12 mouse cellular contexts compared by ENCODE assay signal in genomic region chr5:112281676-112282075, GRCm38 (mm10). TPM values are rescaled to one million over a fixed set of nuclear protein-coding genes. Genes with fewer than 3 reads are reported as not detected.
DNase-seq lines count a peak whose midpoint lies in the region; ATAC-seq and TF ChIP-seq lines count a peak whose summit lies in the region.
"Had no signal": no experiment of that assay in that cellular context is flagged by ENCODE, and none has a peak within 500 bp of the region (broad histone marks: within the 10 kb centered on the region; RNA-seq: fewer than 3 reads in every experiment).

No protein-coding gene starts in this region.

- no peak for DNase-seq in forebrain, embryonic 11.5 days (ENCODE audit: low spot score)
- DNase-seq in kidney, postnatal 14 days = peak; percentile 6
- no peak for DNase-seq in kidney, adult 2 months
- DNase-seq in G1E (ENCODE audit: low spot score) = no peak
- DNase-seq in embryo, embryonic 10.5 days (ENCODE audit: low spot score) = no peak
- no peak for DNase-seq in retina, embryonic 14.5 days (ENCODE audit: low spot score)
- DNase-seq: cerebellum, postnatal 36 days; thymus, postnatal 4 days had no signal

- H3K27me3 ChIP-seq in forebrain, embryonic 11.5 days (ENCODE audit: control insufficient read depth, insufficient read depth, low read length) = no peaks in the 10 kb centered on the region
- H3K27me3 ChIP-seq in forebrain, embryonic 16.5 days (replicated peaks; ENCODE audit: control insufficient read depth, insufficient read depth, low read length) = no peaks in the 10 kb centered on the region
- no peaks in the 10 kb centered on the region for H3K27me3 ChIP-seq in kidney, adult 2 months (replicated peaks; ENCODE audit: control insufficient read depth, insufficient read depth, low read length)
- H3K27me3 ChIP-seq in G1E (ENCODE audit: insufficient read depth, low read length) = no peaks in the 10 kb centered on the region
- H3K27me3 ChIP-seq in liver, embryonic 15.5 days = no peaks in the 10 kb centered on the region
- H3K27me3 ChIP-seq: limb, embryonic 15.5 days had no signal

- 0 out of 2 replicates have a peak overlapping the region, but pooled peaks have one; percentile 7 for H3K27ac ChIP-seq in forebrain, embryonic 11.5 days (ENCODE audit: low read depth, low read length)
- no peak overlapping the region for H3K27ac ChIP-seq in forebrain, embryonic 16.5 days (ENCODE audit: low read length)
- H3K27ac ChIP-seq in kidney, adult 2 months (ENCODE audit: insufficient read depth, low read depth, low read length) = no peak overlapping the region
- peak overlapping the region; percentile 66 for H3K27ac ChIP-seq in liver, embryonic 15.5 days (replicated peaks)
- H3K27ac ChIP-seq: hindbrain, postnatal 0 days had no signal

- no peak for TF ChIP-seq POLR2A in kidney, adult 2 months (IDR thresholded peaks at IDR 0.05; ENCODE audit: low read depth, low read length)

- no peak overlapping the region for H3K4me3 ChIP-seq in forebrain, embryonic 11.5 days (ENCODE audit: low read depth, low read length)
- no peak overlapping the region for H3K4me3 ChIP-seq in forebrain, embryonic 16.5 days (replicated peaks; ENCODE audit: low read length)
- H3K4me3 ChIP-seq in kidney, adult 2 months (ENCODE audit: insufficient read depth, low read depth, low read length) = no peak overlapping the region
- H3K4me3 ChIP-seq in G1E (ENCODE audit: low read depth, low read length) = peak overlapping the region; percentile 10; the same call in 1 of the 2 replicates
- no peak overlapping the region for H3K4me3 ChIP-seq in liver, embryonic 15.5 days (replicated peaks)
- H3K4me3 ChIP-seq: limb, embryonic 15.5 days had no signal

- H3K4me1 ChIP-seq in forebrain, embryonic 11.5 days (replicated peaks; ENCODE audit: control insufficient read depth, insufficient read depth, low read length) = peaks cover 6% of the 10 kb centered on the region
- H3K4me1 ChIP-seq in forebrain, embryonic 16.5 days (replicated peaks; ENCODE audit: control insufficient read depth, insufficient read depth, low read length) = peaks cover 12% of the 10 kb centered on the region
- peaks cover 9% of the 10 kb centered on the region for H3K4me1 ChIP-seq in kidney, adult 2 months (ENCODE audit: control insufficient read depth, insufficient read depth, low read length)
- peaks cover 94% of the 10 kb centered on the region for H3K4me1 ChIP-seq in G1E (ENCODE audit: insufficient read depth, low read depth, low read length)
- H3K4me1 ChIP-seq in liver, embryonic 15.5 days (replicated peaks) = peaks cover 98% of the 10 kb centered on the region

- H3K9me3 ChIP-seq in forebrain, embryonic 11.5 days (ENCODE audit: control insufficient read depth, low read length) = no peaks in the 10 kb centered on the region
- H3K9me3 ChIP-seq in forebrain, embryonic 16.5 days (ENCODE audit: control insufficient read depth, low read length) = no peaks in the 10 kb centered on the region
- no peaks in the 10 kb centered on the region for H3K9me3 ChIP-seq in G1E (replicated peaks)
- no peaks in the 10 kb centered on the region for H3K9me3 ChIP-seq in liver, embryonic 15.5 days (replicated peaks)
- H3K9me3 ChIP-seq: limb, embryonic 15.5 days had no signal

- H3K9ac ChIP-seq in forebrain, embryonic 11.5 days (ENCODE audit: low read length) = no peak overlapping the region
- no peak overlapping the region for H3K9ac ChIP-seq in forebrain, embryonic 16.5 days (replicated peaks; ENCODE audit: low read depth, low read length)
- 0 out of 2 replicates have a peak overlapping the region, but pooled peaks have one; percentile 3 for H3K9ac ChIP-seq in liver, embryonic 15.5 days
- H3K9ac ChIP-seq: limb, embryonic 15.5 days had no signal

- ATAC-seq in forebrain, embryonic 11.5 days (replicated peaks; ENCODE audit: low FRiP score) = no peak
- ATAC-seq in forebrain, embryonic 16.5 days = no peak
- ATAC-seq in G1E (ENCODE audit: extremely low read depth, insufficient number of reproducible peaks, low FRiP score, poor library complexity, severe bottlenecking) = no peak
- ATAC-seq in liver, embryonic 15.5 days (ENCODE audit: insufficient read depth) = no peak
- ATAC-seq: hindbrain, postnatal 0 days had no signal

- H3K36me3 ChIP-seq in forebrain, embryonic 11.5 days (ENCODE audit: control insufficient read depth, insufficient read depth, low read length) = no peaks in the 10 kb centered on the region
- no peaks in the 10 kb centered on the region for H3K36me3 ChIP-seq in forebrain, embryonic 16.5 days (ENCODE audit: control insufficient read depth, insufficient read depth)
- H3K36me3 ChIP-seq in kidney, adult 2 months (ENCODE audit: control insufficient read depth, insufficient read depth, low read length) = no peaks in the 10 kb centered on the region
- peaks cover 85% of the 10 kb centered on the region for H3K36me3 ChIP-seq in G1E (replicated peaks)
- H3K36me3 ChIP-seq in liver, embryonic 15.5 days (replicated peaks) = peaks cover 3% of the 10 kb centered on the region
- H3K36me3 ChIP-seq: limb, embryonic 15.5 days had no signal

- no peak for TF ChIP-seq CTCF in kidney, adult 2 months (conservative IDR thresholded peaks at IDR 0.05; ENCODE audit: insufficient read depth, insufficient read length, low read depth, low read length)
- TF ChIP-seq CTCF in G1E (IDR thresholded peaks at IDR 0.05; ENCODE audit: low read depth, low read length) = no peak

- 83% methylated on average over 4 of the region's 4 CpGs for WGBS in forebrain, embryonic 11.5 days
- WGBS in forebrain, embryonic 16.5 days = 85% methylated on average over 4 of the region's 4 CpGs
- WGBS in kidney, adult 2 months = 84% methylated on average over 4 of the region's 4 CpGs
- WGBS in liver, embryonic 15.5 days (ENCODE audit: insufficient replicate concordance) = 53% methylated on average over 4 of the region's 4 CpGs

- H3K4me2 ChIP-seq in forebrain, embryonic 11.5 days (ENCODE audit: low read depth, low read length, severe bottlenecking) = no peak overlapping the region
- H3K4me2 ChIP-seq in forebrain, embryonic 16.5 days (ENCODE audit: low read length) = no peak overlapping the region
- H3K4me2 ChIP-seq in liver, embryonic 15.5 days = peak overlapping the region; percentile 37; the same call in 1 of the 2 replicates
- H3K4me2 ChIP-seq: limb, embryonic 15.5 days had no signal

RNA-seq across cellular contexts. Expression of gene Tpst2, which starts 5.2 kb away (rescaled TPM):
- polyA plus RNA-seq in forebrain, embryonic 11.5 days (2014; fragmentation: Nextera tagmentation; extraction: Ambion mirVana) = 30.9 and 34.3 TPM in 2 replicates
- polyA plus RNA-seq in forebrain, embryonic 16.5 days (2015; fragmentation: Nextera tagmentation; extraction: Ambion mirVana) = 27.9 and 30.2 TPM in 2 replicates
- polyA plus RNA-seq in kidney, adult 2 months (2012; rRNA removed) = 37.6 and 42.0 TPM in 2 replicates
- total RNA-seq in G1E (2014; fragmentation: Nextera tagmentation) (43.7 and 55.7 TPM in 2 replicates), G1E (2017) (32.9 and 37.3 TPM in 2 replicates)
- 103 and 156 TPM in 2 replicates for polyA plus RNA-seq in G1E (2012)
- 34.5 and 43.8 TPM in 2 replicates for polyA plus RNA-seq in liver, embryonic 15.5 days (2015; fragmentation: Nextera tagmentation; extraction: Ambion mirVana)

RNA-seq across cellular contexts. Expression of gene Crybb1, which starts 26.1 kb away (rescaled TPM):
- 0.48 and 0.73 TPM in 2 replicates for polyA plus RNA-seq in forebrain, embryonic 11.5 days (2014; fragmentation: Nextera tagmentation; extraction: Ambion mirVana)
- 4.6 and 5.8 TPM in 2 replicates for polyA plus RNA-seq in forebrain, embryonic 16.5 days (2015; fragmentation: Nextera tagmentation; extraction: Ambion mirVana)
- 0.14 TPM in 1 of 2 replicates, not detected in the other for polyA plus RNA-seq in kidney, adult 2 months (2012; rRNA removed)
- total RNA-seq in G1E (2014; fragmentation: Nextera tagmentation) (not detected in 2 replicates), G1E (2017) (not detected in 2 replicates)
- polyA plus RNA-seq in G1E (2012) = 0.14 TPM in 1 of 2 replicates, not detected in the other
- polyA plus RNA-seq in liver, embryonic 15.5 days (2015; fragmentation: Nextera tagmentation; extraction: Ambion mirVana) = 0.25 and 0.40 TPM in 2 replicates

RNA-seq across cellular contexts. Expression of gene Cryba4, which starts 29.4 kb away (rescaled TPM):
- 0.48 and 1.1 TPM in 2 replicates for polyA plus RNA-seq in forebrain, embryonic 11.5 days (2014; fragmentation: Nextera tagmentation; extraction: Ambion mirVana)
- polyA plus RNA-seq in forebrain, embryonic 16.5 days (2015; fragmentation: Nextera tagmentation; extraction: Ambion mirVana) = 0.75 and 1.4 TPM in 2 replicates
- 0.35 TPM in 1 of 2 replicates, not detected in the other for polyA plus RNA-seq in kidney, adult 2 months (2012; rRNA removed)
- total RNA-seq in G1E (2014; fragmentation: Nextera tagmentation) = not detected in 2 replicates
- 0.98 TPM in 1 of 2 replicates, not detected in the other for total RNA-seq in G1E (2017)
- polyA plus RNA-seq in G1E (2012) = 0.43 and 0.63 TPM in 2 replicates
- 0.70 and 0.85 TPM in 2 replicates for polyA plus RNA-seq in liver, embryonic 15.5 days (2015; fragmentation: Nextera tagmentation; extraction: Ambion mirVana)

RNA-seq across cellular contexts. Expression of gene Tfip11, which starts 44.5 kb away (rescaled TPM):
- 32.5 and 33.7 TPM in 2 replicates for polyA plus RNA-seq in forebrain, embryonic 11.5 days (2014; fragmentation: Nextera tagmentation; extraction: Ambion mirVana)
- polyA plus RNA-seq in forebrain, embryonic 16.5 days (2015; fragmentation: Nextera tagmentation; extraction: Ambion mirVana) = 34.7 and 36.7 TPM in 2 replicates
- polyA plus RNA-seq in kidney, adult 2 months (2012; rRNA removed) = 26.7 and 29.1 TPM in 2 replicates
- total RNA-seq in G1E (2014; fragmentation: Nextera tagmentation) (19.4 and 21.7 TPM in 2 replicates), G1E (2017) (14.9 and 19.4 TPM in 2 replicates)
- 54.1 and 58.2 TPM in 2 replicates for polyA plus RNA-seq in G1E (2012)
- polyA plus RNA-seq in liver, embryonic 15.5 days (2015; fragmentation: Nextera tagmentation; extraction: Ambion mirVana) = 12.0 and 13.1 TPM in 2 replicates

Comparison
In these comparisons a context has a peak if more than half of its experiments do, and no peak if none do; other contexts are left out.
1. H3K27ac ChIP-seq: peak in forebrain, embryonic 11.5 days (single experiment) and liver, embryonic 15.5 days (single experiment); none in forebrain, embryonic 16.5 days (single experiment) and kidney, adult 2 months (single experiment).